Mouse (Mus musculus): ENCODE measurements around the gene Fgfr2. TPM values are rescaled to one million over a fixed set of nuclear protein-coding genes. Genes with fewer than 3 reads are reported as not detected.

Gene Fgfr2
- polyA plus RNA-seq, 1 experiment from 2014 or later, result 133 TPM

DNA sequence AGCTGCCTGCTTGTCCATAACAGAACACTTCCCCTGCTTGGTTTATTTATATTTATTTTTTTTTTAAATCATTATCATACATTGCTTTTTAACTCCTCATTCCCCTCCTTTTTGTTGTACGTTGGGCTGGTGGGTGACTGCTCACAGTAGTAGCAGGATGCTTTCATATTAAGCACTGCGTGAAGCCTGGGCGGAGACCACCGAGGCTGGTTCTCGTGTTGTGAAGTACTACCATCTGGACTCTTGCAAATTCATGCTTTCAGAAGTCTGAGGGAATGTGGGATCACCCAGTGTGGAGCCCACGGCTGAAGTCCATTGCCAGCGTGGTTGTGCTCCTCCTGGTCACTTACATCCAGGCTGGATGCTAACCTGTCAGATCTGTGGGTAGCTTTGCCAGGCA lies 2391.4 kb downstream of the Fgfr2 start:
- Histone ChIP-seq H3K27me3 (ENCODE audit: control insufficient read depth, insufficient read depth, low read length) (no peaks in the 10 kb centered on the region), H3K36me3 (ENCODE audit: control insufficient read depth, insufficient read depth, low read length) (peaks cover 51% of the 10 kb centered on the region), H3K4me2 (replicated peaks; ENCODE audit: low read depth, low read length) (no peak overlapping the region), H3K27ac (ENCODE audit: low read depth, low read length) (no peak overlapping the region), H3K4me3 (ENCODE audit: low read length) (no peak overlapping the region), H3K9ac (ENCODE audit: low read depth, low read length) (no peak overlapping the region), H3K9me3 (ENCODE audit: control insufficient read depth, low read length) (no peaks in the 10 kb centered on the region), H3K4me1 (ENCODE audit: control insufficient read depth, insufficient read depth, low read length) (peaks cover 15% of the 10 kb centered on the region)
- no peak for ATAC-seq (ENCODE audit: low FRiP score, low TSS enrichment)
- WGBS, result 89% methylated on average over 7 of the region's 7 CpGs

DNA sequence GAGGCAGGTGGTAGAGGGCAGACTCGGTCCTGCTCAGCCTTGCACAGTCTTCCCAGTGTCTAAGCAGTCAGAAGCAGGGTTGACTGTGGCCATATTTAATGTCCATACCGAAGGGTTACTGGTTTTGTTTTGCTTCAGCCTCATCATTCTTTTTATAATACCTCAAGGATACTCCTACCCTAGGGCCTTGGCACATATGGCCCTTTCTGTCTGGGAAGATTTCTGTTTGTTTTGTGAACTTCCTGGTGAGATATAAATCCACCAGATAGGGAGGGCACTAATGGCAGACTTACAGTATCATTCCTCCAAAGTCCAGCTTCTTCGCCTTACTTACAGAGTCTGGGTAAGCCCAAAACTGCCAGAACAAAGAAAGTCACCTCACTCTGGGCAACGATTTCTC lies 2395.6 kb downstream of the Fgfr2 start:
- H3K27ac ChIP-seq (ENCODE audit: low read depth, low read length), result peak overlapping the region; percentile 71; the same call in 1 of the 2 replicates
- no peak overlapping the region for H3K9ac ChIP-seq (ENCODE audit: low read depth, low read length)
- H3K4me2 ChIP-seq (replicated peaks; ENCODE audit: low read depth, low read length), result no peak overlapping the region; the same call in 1 of the 2 replicates
- 78% methylated on average over 4 of the region's 4 CpGs for WGBS
- no peaks in the 10 kb centered on the region for H3K27me3 ChIP-seq (ENCODE audit: control insufficient read depth, insufficient read depth, low read length)
- peaks cover 16% of the 10 kb centered on the region for H3K4me1 ChIP-seq (ENCODE audit: control insufficient read depth, insufficient read depth, low read length)
- H3K4me3 ChIP-seq (ENCODE audit: low read length), result no peak overlapping the region
- H3K9me3 ChIP-seq (ENCODE audit: control insufficient read depth, low read length), result no peaks in the 10 kb centered on the region
- ATAC-seq (ENCODE audit: low FRiP score, low TSS enrichment), result no peak
- H3K36me3 ChIP-seq (ENCODE audit: control insufficient read depth, insufficient read depth, low read length), result peaks cover 30% of the 10 kb centered on the region

GRCm38 (mm10) chr7:130726724-130727422 lies 2396.3 kb downstream of the Fgfr2 start:
- H3K27me3 ChIP-seq (ENCODE audit: control insufficient read depth, insufficient read depth, low read length), result no peaks in the 10 kb centered on the region

GRCm38 (mm10) chr7:130726185-130726584 lies 2397.0 kb downstream of the Fgfr2 start:
- 72% methylated on average over 3 of the region's 3 CpGs for WGBS
- Histone ChIP-seq H3K9me3 (ENCODE audit: control insufficient read depth, low read length) (no peaks in the 10 kb centered on the region), H3K4me1 (ENCODE audit: control insufficient read depth, insufficient read depth, low read length) (peaks cover 21% of the 10 kb centered on the region), H3K36me3 (ENCODE audit: control insufficient read depth, insufficient read depth, low read length) (peaks cover 28% of the 10 kb centered on the region), H3K4me3 (ENCODE audit: low read length) (no peak overlapping the region), H3K27ac (ENCODE audit: low read depth, low read length) (no peak overlapping the region; the same call in 1 of the 2 replicates), H3K9ac (ENCODE audit: low read depth, low read length) (no peak overlapping the region), H3K27me3 (ENCODE audit: control insufficient read depth, insufficient read depth, low read length) (no peaks in the 10 kb centered on the region), H3K4me2 (replicated peaks; ENCODE audit: low read depth, low read length) (no peak overlapping the region)
- no peak for ATAC-seq (ENCODE audit: low FRiP score, low TSS enrichment)

More at GRCm38 (mm10) chr7:130726724-130727422, 2396.3 kb downstream of the Fgfr2 start:
- no peak overlapping the region; the same call in 1 of the 2 replicates for H3K4me2 ChIP-seq (replicated peaks; ENCODE audit: low read depth, low read length)
- 35% methylated on average over 8 of the region's 8 CpGs for WGBS
- no peak overlapping the region for H3K4me3 ChIP-seq (ENCODE audit: low read length)
- H3K4me1 ChIP-seq (ENCODE audit: control insufficient read depth, insufficient read depth, low read length), result peaks cover 14% of the 10 kb centered on the region
- H3K9me3 ChIP-seq (ENCODE audit: control insufficient read depth, low read length), result no peaks in the 10 kb centered on the region
- H3K36me3 ChIP-seq (ENCODE audit: control insufficient read depth, insufficient read depth, low read length), result peaks cover 30% of the 10 kb centered on the region
- ATAC-seq (ENCODE audit: low FRiP score, low TSS enrichment), result no peak
- no peak overlapping the region for H3K9ac ChIP-seq (ENCODE audit: low read depth, low read length)
- H3K27ac ChIP-seq (ENCODE audit: low read depth, low read length), result peak overlapping the region; percentile 71; the same call in 1 of the 2 replicates

- Histone ChIP-seq H3K9ac (ENCODE audit: low read depth, low read length) (no peak overlapping the region), H3K27me3 (ENCODE audit: control insufficient read depth, insufficient read depth, low read length) (no peaks in the 10 kb centered on the region), H3K9me3 (ENCODE audit: control insufficient read depth, low read length) (no peaks in the 10 kb centered on the region), H3K4me2 (replicated peaks; ENCODE audit: low read depth, low read length) (no peak overlapping the region), H3K27ac (ENCODE audit: low read depth, low read length) (peak overlapping the region; percentile 75; the same call in 1 of the 2 replicates), H3K4me1 (ENCODE audit: control insufficient read depth, insufficient read depth, low read length) (peaks cover 32% of the 10 kb centered on the region), H3K36me3 (ENCODE audit: control insufficient read depth, insufficient read depth, low read length) (peaks cover 17% of the 10 kb centered on the region; the same call in 1 of the 2 replicates), H3K4me3 (ENCODE audit: low read length) (no peak overlapping the region)
- WGBS, result 44% methylated on average over 9 of the region's 9 CpGs
- peak; percentile 53 for ATAC-seq (ENCODE audit: low FRiP score, low TSS enrichment)
These were observed 2402.4 kb downstream of the Fgfr2 start for GRCm38 (mm10) chr7:130720646-130721335.

- Histone ChIP-seq H3K9me3 (ENCODE audit: control insufficient read depth, low read length) (no peaks in the 10 kb centered on the region), H3K4me2 (replicated peaks; ENCODE audit: low read depth, low read length) (0 out of 2 replicates have a peak overlapping the region, but pooled peaks have one; percentile 5), H3K4me1 (ENCODE audit: control insufficient read depth, insufficient read depth, low read length) (peaks cover 32% of the 10 kb centered on the region), H3K4me3 (ENCODE audit: low read length) (no peak overlapping the region), H3K9ac (ENCODE audit: low read depth, low read length) (no peak overlapping the region), H3K27ac (ENCODE audit: low read depth, low read length) (peak overlapping the region; percentile 75), H3K36me3 (ENCODE audit: control insufficient read depth, insufficient read depth, low read length) (peaks cover 17% of the 10 kb centered on the region; the same call in 1 of the 2 replicates), H3K27me3 (ENCODE audit: control insufficient read depth, insufficient read depth, low read length) (no peaks in the 10 kb centered on the region)
- 33% methylated on average over 16 of the region's 16 CpGs for WGBS
- no peak for ATAC-seq (ENCODE audit: low FRiP score, low TSS enrichment)
These were observed 2403.1 kb downstream of the Fgfr2 start for GRCm38 (mm10) chr7:130719931-130720598.

- Histone ChIP-seq H3K4me3 (ENCODE audit: low read length) (no peak overlapping the region), H3K9ac (ENCODE audit: low read depth, low read length) (no peak overlapping the region), H3K4me2 (replicated peaks; ENCODE audit: low read depth, low read length) (no peak overlapping the region), H3K9me3 (ENCODE audit: control insufficient read depth, low read length) (no peaks in the 10 kb centered on the region), H3K4me1 (ENCODE audit: control insufficient read depth, insufficient read depth, low read length) (peaks cover 32% of the 10 kb centered on the region), H3K27me3 (ENCODE audit: control insufficient read depth, insufficient read depth, low read length) (no peaks in the 10 kb centered on the region), H3K27ac (ENCODE audit: low read depth, low read length) (no peak overlapping the region), H3K36me3 (ENCODE audit: control insufficient read depth, insufficient read depth, low read length) (peaks cover 10% of the 10 kb centered on the region; the same call in 1 of the 2 replicates)
- 98% methylated on average over 6 of the region's 6 CpGs for WGBS
- ATAC-seq (ENCODE audit: low FRiP score, low TSS enrichment), result no peak
These were observed 2406.2 kb downstream of the Fgfr2 start for GRCm38 (mm10) chr7:130716989-130717388.

GRCm38 (mm10) chr7:130716341-130716740 lies 2406.8 kb downstream of the Fgfr2 start:
- no peak overlapping the region for H3K4me3 ChIP-seq (ENCODE audit: low read length)
- no peaks in the 10 kb centered on the region for H3K9me3 ChIP-seq (ENCODE audit: control insufficient read depth, low read length)
- H3K4me1 ChIP-seq (ENCODE audit: control insufficient read depth, insufficient read depth, low read length), result peaks cover 26% of the 10 kb centered on the region
- H3K27me3 ChIP-seq (ENCODE audit: control insufficient read depth, insufficient read depth, low read length), result no peaks in the 10 kb centered on the region
- H3K27ac ChIP-seq (ENCODE audit: low read depth, low read length), result no peak overlapping the region
- ATAC-seq (ENCODE audit: low FRiP score, low TSS enrichment), result no peak
- H3K36me3 ChIP-seq (ENCODE audit: control insufficient read depth, insufficient read depth, low read length), result peaks cover 10% of the 10 kb centered on the region; the same call in 1 of the 2 replicates
- no peak overlapping the region for H3K4me2 ChIP-seq (replicated peaks; ENCODE audit: low read depth, low read length)
- H3K9ac ChIP-seq (ENCODE audit: low read depth, low read length), result no peak overlapping the region
- 80% methylated on average over 4 of the region's 4 CpGs for WGBS

Data from kidney, embryonic 14.5 days (tissue).